Mouse (Mus musculus) CH12.LX (cell line): ENCODE measurements around the gene Hist1h1d. TPM values are rescaled to one million over a fixed set of nuclear protein-coding genes. Genes with fewer than 3 reads are reported as not detected.
A peak's percentile ranks its signal among the peaks of the same experiment; 100 is the strongest.
"Not testable (repeated sequence)": the region's sequence is repeated elsewhere in the genome, so short reads cannot be mapped to it uniquely, and the experiment has no call there.

Experiments
- DNase-seq: peaks from one replicate; pipeline ENCODE4 v3.0.0-alpha.2; 2013; ENCODE audit errors: extremely low read depth
- H3K27ac ChIP-seq: 2 replicates; pipeline ENCODE4 v1.5.1; 2012; ENCODE audit warnings: low read depth, mild to moderate bottlenecking, control low read depth, moderate library complexity; ENCODE audit not compliant: insufficient read depth
- H3K27me3 ChIP-seq: replicated peaks from 2 replicates; pipeline ENCODE3; 2012; ENCODE audit warnings: inconsistent platforms
- H3K36me3 ChIP-seq, 2 experiments: replicated peaks in 1 of 2; 2 replicates each; pipeline versions ENCODE3 to v1.6.1; 2012; ENCODE audit warnings: inconsistent platforms in 1 of 2, low read length in 1 of 2, mild to moderate bottlenecking in 1 of 2, mixed read lengths in 1 of 2, moderate library complexity in 1 of 2; ENCODE audit not compliant: control insufficient read depth in 1 of 2, insufficient read depth in 1 of 2
- H3K4me1 ChIP-seq, 2 experiments: 2 replicates each; pipeline ENCODE4 v1.6.1; 2012; ENCODE audit warnings: inconsistent platforms in 1 of 2, moderate library complexity in 1 of 2; ENCODE audit not compliant: insufficient read depth in 2 of 2, control insufficient read depth in 1 of 2
- H3K4me2 ChIP-seq: 2 replicates; pipeline ENCODE4 v1.6.1; 2012; ENCODE audit warnings: low read depth, mild to moderate bottlenecking, control low read depth; ENCODE audit not compliant: poor library complexity, insufficient read depth, severe bottlenecking
- H3K4me3 ChIP-seq, 3 experiments: fragments of 150-350 bp in 1 of 3; sonication (generic) in 1 of 3; replicated peaks in 1 of 3; 2 replicates each; pipeline versions ENCODE3 to v1.5.1; 2011 to 2012; ENCODE audit warnings: low read depth in 2 of 3, low read length in 2 of 3, mild to moderate bottlenecking in 2 of 3, moderate library complexity in 2 of 3, control low read depth in 1 of 3, improper control_type of control experiment in 1 of 3, inconsistent platforms in 1 of 3, mixed read lengths in 1 of 3; ENCODE audit not compliant: poor library complexity in 1 of 3
- H3K79me2 ChIP-seq: replicated peaks from 2 replicates; pipeline ENCODE4 v1.6.1; 2012; ENCODE audit warnings: mild to moderate bottlenecking, moderate library complexity; ENCODE audit not compliant: control insufficient read depth, poor library complexity, insufficient read depth, severe bottlenecking; ENCODE audit errors: extremely low read depth
- H3K9ac ChIP-seq: 2 replicates; pipeline ENCODE4 v1.6.1; 2012; ENCODE audit warnings: low read depth, mild to moderate bottlenecking, control low read depth, moderate library complexity; ENCODE audit not compliant: insufficient read depth
- H3K9me3 ChIP-seq: replicated peaks from 2 replicates; pipeline ENCODE3; 2012; ENCODE audit warnings: low read length, inconsistent platforms, mixed read lengths
- BHLHE40 ChIP-seq: IDR thresholded peaks from 2 replicates; pipeline ENCODE4 v1.6.1; 2011; ENCODE audit warnings: mild to moderate bottlenecking, low read depth, low read length, improper control_type of control experiment
- CHD1 ChIP-seq: IDR thresholded peaks from 2 replicates; pipeline ENCODE4 v1.6.1; 2012; ENCODE audit warnings: low read depth, low read length, improper control_type of control experiment, inconsistent platforms
- ETS1 ChIP-seq: conservative IDR thresholded peaks from 2 replicates; pipeline ENCODE4 v1.6.1; 2012; ENCODE audit warnings: low read depth, mild to moderate bottlenecking, inconsistent platforms, low read length, improper control_type of control experiment, moderate library complexity
- HCFC1 ChIP-seq: IDR thresholded peaks from 2 replicates; pipeline ENCODE4 v1.6.1; 2012; ENCODE audit warnings: low read depth, mild to moderate bottlenecking, inconsistent platforms, low read length, improper control_type of control experiment
- JUN ChIP-seq: IDR thresholded peaks from 2 replicates; pipeline ENCODE4 v1.6.1; 2011; ENCODE audit warnings: low read depth, mild to moderate bottlenecking, low read length, improper control_type of control experiment, moderate library complexity; ENCODE audit not compliant: insufficient read depth
- JUND ChIP-seq: conservative IDR thresholded peaks from 2 replicates; pipeline ENCODE4 v1.6.1; 2011; ENCODE audit warnings: low read depth, low read length, improper control_type of control experiment
- MAZ ChIP-seq: IDR thresholded peaks from 2 replicates; pipeline ENCODE4 v1.6.1; 2012; ENCODE audit warnings: low read depth, mild to moderate bottlenecking, inconsistent platforms, low read length, improper control_type of control experiment, moderate library complexity
- MXI1 ChIP-seq: IDR thresholded peaks from 2 replicates; pipeline ENCODE4 v1.6.1; 2011; ENCODE audit warnings: mild to moderate bottlenecking, low read depth, low read length, improper control_type of control experiment
- MYC ChIP-seq: IDR thresholded peaks from 2 replicates; pipeline ENCODE4 v1.6.1; 2011; ENCODE audit warnings: low read depth, mild to moderate bottlenecking, improper control_type of control experiment, low read length
- NELFE ChIP-seq: IDR thresholded peaks from 2 replicates; pipeline ENCODE4 v1.6.1; 2011; ENCODE audit warnings: low read depth, low read length, improper control_type of control experiment
- POLR2A ChIP-seq: IDR thresholded peaks from 2 replicates; pipeline ENCODE4 v1.6.1; 2011; ENCODE audit warnings: low read depth, mild to moderate bottlenecking, improper control_type of control experiment, low read length
- POLR2AphosphoS2 ChIP-seq: IDR thresholded peaks from 2 replicates; pipeline ENCODE4 v1.6.1; 2011; ENCODE audit warnings: low read depth, low read length, improper control_type of control experiment
- SIN3A ChIP-seq: IDR thresholded peaks from 2 replicates; pipeline ENCODE4 v1.6.1; 2012; ENCODE audit warnings: low read length, improper control_type of control experiment, inconsistent platforms
- SMC3 ChIP-seq: IDR thresholded peaks from 2 replicates; pipeline ENCODE4 v1.6.1; 2011; ENCODE audit warnings: low read depth, low read length, improper control_type of control experiment
- TBP ChIP-seq: conservative IDR thresholded peaks from 2 replicates; pipeline ENCODE4 v1.6.1; 2011; ENCODE audit warnings: low read depth, low read length, improper control_type of control experiment
- TCF12 ChIP-seq: IDR thresholded peaks from 2 replicates; pipeline ENCODE4 v1.6.1; 2014; ENCODE audit warnings: low read depth, mild to moderate bottlenecking, inconsistent platforms, low read length, improper control_type of control experiment
- UBTF ChIP-seq: IDR thresholded peaks from 2 replicates; pipeline ENCODE4 v1.6.1; 2012; ENCODE audit warnings: low read depth, mild to moderate bottlenecking, inconsistent platforms, low read length, improper control_type of control experiment, moderate library complexity
- USF2 ChIP-seq: conservative IDR thresholded peaks from 2 replicates; pipeline ENCODE4 v1.6.1; 2011; ENCODE audit warnings: low read depth, low read length, improper control_type of control experiment
- ZMIZ1 ChIP-seq: IDR thresholded peaks from 2 replicates; pipeline ENCODE4 v1.6.1; 2012; ENCODE audit warnings: low read depth, mild to moderate bottlenecking, inconsistent platforms, low read length, improper control_type of control experiment
- ZNF384 ChIP-seq: IDR thresholded peaks from 2 replicates; pipeline ENCODE4 v1.6.1; 2012; ENCODE audit warnings: low read depth, low read length, improper control_type of control experiment, inconsistent platforms
- dilution Hi-C: fragments of 300-500 bp; cut with MboI; formaldehyde crosslinking; loops from 2 replicates; pipeline ENCODE4 v1.14.3; 2020; ENCODE audit warnings: low sequenced_read_pairs; ENCODE audit not compliant: extremely low pct_unique_long_range_greater_than_20kb, extremely low pct_ligation_motif_present
- in situ Hi-C: fragments of 300-500 bp; cut with MboI; formaldehyde crosslinking; loops from 3 replicates; pipeline ENCODE4 v1.14.3; 2019; ENCODE audit warnings: low sequenced_read_pairs, low pct_ligation_motif_present, low pct_unique_long_range_greater_than_20kb, mixed read lengths
- polyA plus RNA-seq: library from polyadenylated mRNA; unstranded; fragments of >175 nt; gene quantifications from 2 replicates; pipeline ENCODE4 v1.2.1, GENCODE M21; 2012; ENCODE audit warnings: low read depth; ENCODE audit not compliant: insufficient read length
- total RNA-seq, 2 experiments: library from RNA; depleted of rRNA; stranded (reverse); fragments of 300-350 nt in 1 of 2; fragments of >200 nt in 1 of 2; gene quantifications; 2 replicates each; pipeline ENCODE4 v1.2.3; 2012 to 2014

Gene Hist1h1d
- total and polyA plus RNA-seq, 3 experiments: 0.14 to 112 (median 2.3) TPM

GRCm38 (mm10) chr13:23575271-23575851 lies 22.3 kb downstream of the Hist1h1d start, which contains the start of gene Hist1h3d:
Gene Hist1h3d (plus strand): TSS chr13:23575763.
- H3K9me3 ChIP-seq: no peaks in the 10 kb centered on the region
- no peaks in the 10 kb centered on the region for H3K36me3 ChIP-seq
- H3K27me3 ChIP-seq: no peaks in the 10 kb centered on the region
- peak within 1 kb of the TSS; percentile 88 for H3K9ac ChIP-seq
- H3K4me2 ChIP-seq: peak within 1 kb of the TSS; percentile 58
- DNase-seq: peak; percentile 92
- H3K79me2 ChIP-seq: no peaks in the 10 kb centered on the region
- TF ChIP-seq ZMIZ1: peak; percentile 97
- no peak for TF ChIP-seq MAZ
- TF ChIP-seq TCF12: peak; percentile 55
- TF ChIP-seq USF2: no peak
- 0 out of 2 replicates have a peak, but pooled peaks have one; percentile 51 for TF ChIP-seq MXI1
- peak; percentile 26; the same call in 1 of the 2 replicates for TF ChIP-seq BHLHE40
- peak; percentile 62; the same call in 1 of the 2 replicates for TF ChIP-seq JUND
- peak; percentile 95 for TF ChIP-seq NELFE
- TF ChIP-seq SMC3: no peak
- peak; percentile 99 for TF ChIP-seq TBP
- peak; percentile 15; the same call in 1 of the 2 replicates for TF ChIP-seq JUN
- TF ChIP-seq POLR2AphosphoS2: peak; percentile 5; the same call in 1 of the 2 replicates
- 0 out of 2 replicates have a peak, but pooled peaks have one; percentile 24 for TF ChIP-seq ZNF384
- no peak for TF ChIP-seq ETS1
- no peak for TF ChIP-seq CHD1
- TF ChIP-seq MYC: peak; percentile 79; the same call in 1 of the 2 replicates
- in situ Hi-C loops: no loop called here
- peak within 1 kb of the TSS; percentile 87 for H3K27ac ChIP-seq
- peaks cover 0 to 15% of the 10 kb centered on the region in 2 experiments; a peak in 2 of 4 replicates for H3K4me1 ChIP-seq
- H3K4me3 ChIP-seq: peak within 1 kb of the TSS; percentile 19 to 69 (median 46)
- dilution Hi-C loops: no loop called here

- H3K79me2 ChIP-seq, H3K9me3 ChIP-seq, in situ Hi-C loops, H3K27me3 ChIP-seq, H3K36me3 ChIP-seq, DNase-seq, dilution Hi-C loops: not testable (repeated sequence)
- peak overlapping the region; percentile 19 to 69 (median 46) for H3K4me3 ChIP-seq
- peak overlapping the region; percentile 88 for H3K9ac ChIP-seq
- peaks cover 0 to 20% of the 10 kb centered on the region in 2 experiments; a peak in 2 of 4 replicates for H3K4me1 ChIP-seq
- H3K4me2 ChIP-seq: peak overlapping the region; percentile 58; the same call in 1 of the 2 replicates
- H3K27ac ChIP-seq: peak overlapping the region; percentile 87
- peak; percentile 92 for TF ChIP-seq POLR2A
- TF ChIP-seq MXI1: peak; percentile 6; the same call in 1 of the 2 replicates
- TF ChIP-seq UBTF: peak; percentile 91
- peak; percentile 98 for TF ChIP-seq ZMIZ1
- TF ChIP-seq NELFE: peak; percentile 83
- 0 out of 2 replicates have a peak, but pooled peaks have one; percentile 6 for TF ChIP-seq HCFC1
- TF ChIP-seq SIN3A: peak; percentile 8; the same call in 1 of the 2 replicates
Observed at GRCm38 (mm10) chr13:23575864-23576313, 22.8 kb downstream of the Hist1h1d start.
